Mouse (Mus musculus): ENCODE results near the gene Tspan9.

Tspan9 gene

DNA sequence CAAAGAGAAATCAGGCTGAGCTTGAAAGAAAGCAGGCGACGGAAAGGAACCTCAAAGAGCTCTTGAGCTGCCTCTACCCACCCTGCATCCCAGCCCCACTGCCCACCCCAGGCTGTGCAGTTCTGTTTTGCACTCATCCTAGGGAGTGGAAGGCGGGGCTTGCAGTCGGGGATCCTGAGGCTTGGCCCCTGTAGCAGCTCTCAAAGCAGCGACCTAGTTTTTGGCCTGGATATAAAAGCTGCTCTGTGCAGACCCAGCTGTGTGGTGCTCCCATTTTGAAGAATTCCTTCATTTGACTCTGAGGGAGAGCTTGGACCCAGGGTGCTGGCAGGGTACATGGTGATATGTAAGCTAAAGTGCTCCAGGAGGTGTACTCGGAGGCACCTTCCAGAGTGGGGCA, 218.6 kb downstream of the Tspan9 start:
- no peak for DNase-seq (ENCODE audit: low spot score)

DNA sequence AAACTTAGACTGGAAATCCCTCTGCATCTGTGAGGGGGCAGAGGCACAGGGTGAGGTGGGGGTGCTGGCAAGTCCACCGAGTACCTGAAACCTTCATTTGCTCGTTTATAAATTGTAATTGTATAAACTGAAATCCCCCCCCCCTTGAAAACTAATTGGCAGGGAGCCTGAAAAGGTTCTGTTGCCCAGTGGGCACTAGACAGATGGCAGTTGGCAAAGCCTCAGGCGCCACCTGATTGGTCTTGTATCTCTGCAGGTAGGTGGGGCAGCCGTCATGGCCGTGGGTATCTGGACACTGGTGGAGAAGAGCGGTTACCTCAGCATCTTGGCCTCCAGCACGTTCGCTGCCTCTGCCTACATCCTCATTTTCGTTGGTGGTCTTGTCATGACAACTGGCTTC, 220.1 kb downstream of the Tspan9 start:
- DNase-seq (ENCODE audit: low spot score), result no peak

DNA sequence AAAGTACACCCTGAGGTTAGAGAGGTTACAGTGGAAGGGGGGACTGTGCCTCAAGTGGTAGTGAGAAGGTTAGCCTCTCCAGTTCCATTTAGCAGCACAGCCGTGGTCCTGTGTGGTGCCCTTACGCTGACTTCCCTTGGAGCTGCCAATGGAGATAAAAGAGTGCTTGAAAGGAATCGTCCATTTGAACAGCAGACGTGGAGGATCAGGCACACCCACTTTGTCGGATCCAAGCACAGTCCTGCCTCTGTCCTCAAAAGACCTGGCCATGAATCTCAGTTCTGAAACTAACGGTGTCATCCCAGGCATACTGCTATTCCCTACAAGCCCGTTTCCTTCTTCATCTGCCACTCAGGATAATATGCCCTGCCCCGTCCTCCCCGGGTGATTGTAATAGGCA, 221.4 kb downstream of the Tspan9 start:
- no peak for DNase-seq (ENCODE audit: low spot score)

DNA sequence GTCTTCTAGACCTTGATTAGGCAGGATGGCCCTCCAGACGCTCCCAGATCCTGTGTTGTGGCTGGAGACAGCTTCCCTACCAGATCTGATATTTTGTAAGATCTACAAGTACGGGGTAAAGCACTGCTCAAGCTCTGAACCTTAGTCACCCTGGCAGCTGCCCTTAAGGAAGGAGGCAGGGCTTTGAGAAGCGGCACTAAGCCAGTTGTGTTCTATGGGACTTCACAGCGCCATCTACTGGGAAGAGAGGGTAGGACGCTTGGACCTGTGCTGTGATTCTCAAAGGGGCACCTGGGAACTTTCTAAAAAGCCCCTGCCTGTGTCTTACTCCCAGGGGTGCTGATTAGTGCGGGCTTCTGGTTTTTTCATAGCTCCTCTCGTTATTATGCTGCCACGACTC, 222.7 kb downstream of the Tspan9 start:
- DNase-seq (ENCODE audit: low spot score), result peak; percentile 71

DNA sequence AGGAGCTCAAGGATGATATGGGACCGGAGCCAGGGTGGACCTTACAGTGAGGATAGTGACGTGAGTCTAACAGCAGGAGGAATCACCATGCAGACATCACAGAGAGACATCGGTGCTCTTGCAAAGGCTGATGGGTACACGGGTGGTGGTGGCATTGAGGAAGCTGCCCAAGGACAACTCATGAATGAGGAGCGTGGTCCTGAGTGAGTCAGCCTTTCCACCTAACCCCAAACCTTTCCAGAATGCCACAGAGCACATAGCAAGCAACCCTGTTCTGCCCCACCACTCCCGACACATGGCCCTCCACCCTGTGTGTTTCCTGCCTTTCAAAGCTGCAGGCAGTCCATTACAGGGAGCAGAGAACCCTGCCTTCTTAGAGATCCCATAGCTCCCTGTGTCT, 223.9 kb downstream of the Tspan9 start:
- DNase-seq (ENCODE audit: low spot score), result no peak

DNA sequence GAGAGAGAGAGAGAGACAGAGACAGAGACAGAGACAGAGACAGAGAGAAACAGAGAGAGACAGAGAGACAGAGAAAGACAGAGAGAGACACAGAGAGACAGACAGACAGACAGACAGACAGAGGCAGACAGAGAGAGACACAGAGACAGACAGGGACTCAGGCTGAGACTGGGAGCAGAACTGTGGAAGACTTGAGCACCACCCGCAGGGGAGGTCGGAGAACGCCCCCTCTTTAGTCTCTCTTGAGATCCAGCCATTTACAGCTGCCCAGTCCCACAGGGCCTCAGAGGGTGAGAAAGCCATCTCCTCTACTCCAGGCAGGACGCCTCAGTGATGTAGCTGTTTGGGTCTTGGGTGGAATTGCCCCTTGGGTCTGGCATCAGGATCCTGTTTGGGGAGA, 225.7 kb downstream of the Tspan9 start:
- DNase-seq (ENCODE audit: low spot score), result no peak

DNA sequence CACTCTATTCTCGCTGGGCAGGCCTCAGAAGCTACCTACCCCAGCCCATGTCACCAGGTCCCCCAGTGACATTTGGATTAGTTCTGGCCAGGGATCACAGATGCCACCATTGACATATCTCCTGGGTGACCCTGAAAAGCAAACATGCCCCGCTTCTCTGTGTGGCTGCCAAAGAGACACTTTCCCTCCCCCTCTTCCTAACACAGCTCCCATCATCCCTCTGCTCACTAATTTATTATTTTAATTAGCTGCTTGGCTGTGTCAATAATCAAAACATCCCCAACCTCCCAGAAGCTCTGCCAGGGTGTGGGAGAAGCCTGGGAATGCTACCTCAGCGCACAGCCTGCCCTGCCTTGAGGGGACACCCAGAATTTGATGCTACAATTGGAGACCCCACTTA, 226.4 kb downstream of the Tspan9 start:
- DNase-seq (ENCODE audit: low spot score), result no peak

DNA sequence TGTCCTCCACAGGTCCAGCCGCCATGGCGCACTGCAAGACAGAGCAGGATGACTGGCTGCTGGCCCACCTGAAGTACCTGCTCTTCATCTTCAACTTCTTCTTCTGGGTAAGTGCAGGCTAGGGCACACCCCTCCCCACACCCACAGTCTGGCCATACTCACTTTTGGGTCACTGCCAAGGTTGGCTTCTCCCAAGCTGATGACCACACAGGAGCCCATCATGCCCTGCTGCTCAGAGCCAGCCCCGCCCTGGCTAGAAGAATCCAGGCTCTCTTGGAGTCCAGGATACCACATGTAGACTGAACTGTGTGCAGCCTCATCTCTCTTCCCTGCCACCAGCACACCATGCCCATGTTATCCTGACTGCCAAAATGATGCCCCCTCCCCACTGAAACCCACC, 230.5 kb downstream of the Tspan9 start:
- no peak for DNase-seq (ENCODE audit: low spot score)

DNA sequence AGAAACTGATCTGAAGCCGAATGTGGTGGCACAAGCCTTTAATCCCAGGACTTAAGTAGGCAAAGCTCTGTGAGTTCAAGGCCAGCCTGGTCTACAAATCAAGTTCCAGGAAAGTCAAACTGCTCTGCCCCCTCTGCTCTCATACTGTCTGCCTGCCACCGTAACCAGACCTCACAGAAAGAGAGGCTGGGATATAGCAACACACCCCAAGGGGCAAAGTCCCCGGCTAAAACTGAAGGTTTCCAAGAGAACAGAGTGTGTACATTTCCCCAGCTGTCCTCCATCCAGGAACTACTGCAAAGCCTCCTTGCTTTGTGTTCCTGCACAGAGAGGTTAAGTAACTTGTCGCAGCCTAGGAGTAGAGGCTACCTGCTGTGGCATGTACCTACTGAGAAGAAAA, 231.7 kb downstream of the Tspan9 start:
- DNase-seq (ENCODE audit: low spot score), result no peak
